Mouse (Mus musculus): Measurements from ENCODE around the gene Hspbp1. TPM values are rescaled to one million over a fixed set of nuclear protein-coding genes. Genes with fewer than 3 reads are reported as not detected.

The Hspbp1 gene
- 165 TPM in 2 replicates for polyA plus RNA-seq (2015; fragmentation: Nextera tagmentation; extraction: Ambion mirVana)

- ATAC-seq (replicated peaks): peak; percentile 98
- Histone ChIP-seq H3K9ac (peak within 1 kb of the TSS; percentile 55), H3K9me3 (no peaks in the 10 kb centered on the region), H3K4me1 (peaks cover 12% of the 10 kb centered on the region), H3K27me3 (replicated peaks) (no peaks in the 10 kb centered on the region), H3K4me3 (peak within 1 kb of the TSS; percentile 70), H3K27ac (peak within 1 kb of the TSS; percentile 82), H3K36me3 (replicated peaks) (peaks cover 17% of the 10 kb centered on the region; the same call in 1 of the 2 replicates), H3K4me2 (peak within 1 kb of the TSS; percentile 98)
- under 1% methylated on average over 32 of the region's 32 CpGs for WGBS
Measured at GRCm38 (mm10) chr7:4684632-4685417, at the start of gene Hspbp1. TSS of gene Hspbp1 (minus strand) at chr7:4685068.

DNA sequence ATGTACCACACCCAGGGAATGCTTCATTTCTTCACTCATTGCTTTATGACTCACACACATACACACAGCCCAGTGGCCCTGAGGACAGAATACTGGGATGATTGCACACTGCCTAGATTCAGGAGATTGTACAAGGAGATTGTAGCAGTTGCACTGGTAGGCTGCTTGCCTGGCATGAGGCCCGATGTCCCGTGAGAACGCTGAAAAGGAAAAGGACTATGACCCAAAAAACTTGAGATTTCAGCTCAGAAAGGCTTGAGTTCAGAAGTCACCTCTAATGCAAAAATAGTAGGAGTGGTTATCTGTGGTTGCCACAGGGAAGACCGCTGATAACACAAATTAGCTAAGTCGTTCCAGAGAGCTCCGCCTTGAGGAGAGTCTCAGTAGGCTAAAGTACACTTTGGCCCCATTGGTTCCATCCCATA, 48.1 kb upstream of the Hspbp1 start:
- no peaks in the 10 kb centered on the region for H3K4me1 ChIP-seq
- no peaks in the 10 kb centered on the region for H3K36me3 ChIP-seq (replicated peaks)
- no peak overlapping the region for H3K4me3 ChIP-seq
- H3K9me3 ChIP-seq: no peaks in the 10 kb centered on the region
- H3K9ac ChIP-seq: no peak overlapping the region
- H3K27ac ChIP-seq: no peak overlapping the region
- 76% methylated on average over 6 of the region's 6 CpGs for WGBS
- no peak for ATAC-seq (replicated peaks)
- no peaks in the 10 kb centered on the region for H3K27me3 ChIP-seq (replicated peaks)
- H3K4me2 ChIP-seq: no peak overlapping the region

DNA sequence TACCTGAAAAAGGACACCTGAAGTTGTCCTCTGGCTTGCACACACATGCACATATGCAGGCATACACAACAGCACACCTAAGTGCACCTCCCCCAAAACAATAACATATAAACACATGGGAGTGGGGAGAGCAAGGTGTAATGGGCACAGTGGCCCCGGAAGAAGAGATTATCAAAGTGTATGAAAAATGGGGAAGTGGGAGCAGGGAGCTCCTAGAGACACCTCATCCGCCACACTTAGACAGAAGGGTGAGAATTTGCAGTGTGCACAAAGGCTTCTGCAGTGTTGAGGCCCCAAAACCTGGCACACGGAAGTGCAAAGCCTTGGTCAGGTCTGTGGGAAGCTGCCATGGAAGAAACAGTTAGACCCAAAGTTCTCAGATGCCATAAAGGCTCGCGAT, 46.2 kb upstream of the Hspbp1 start:
- ATAC-seq (replicated peaks): no peak
- Histone ChIP-seq H3K4me3 (no peak overlapping the region), H3K27me3 (replicated peaks) (no peaks in the 10 kb centered on the region), H3K4me1 (no peaks in the 10 kb centered on the region), H3K9me3 (no peaks in the 10 kb centered on the region), H3K9ac (no peak overlapping the region), H3K4me2 (no peak overlapping the region), H3K27ac (no peak overlapping the region), H3K36me3 (replicated peaks) (no peaks in the 10 kb centered on the region)
- WGBS: 85% methylated on average over 5 of the region's 5 CpGs

DNA sequence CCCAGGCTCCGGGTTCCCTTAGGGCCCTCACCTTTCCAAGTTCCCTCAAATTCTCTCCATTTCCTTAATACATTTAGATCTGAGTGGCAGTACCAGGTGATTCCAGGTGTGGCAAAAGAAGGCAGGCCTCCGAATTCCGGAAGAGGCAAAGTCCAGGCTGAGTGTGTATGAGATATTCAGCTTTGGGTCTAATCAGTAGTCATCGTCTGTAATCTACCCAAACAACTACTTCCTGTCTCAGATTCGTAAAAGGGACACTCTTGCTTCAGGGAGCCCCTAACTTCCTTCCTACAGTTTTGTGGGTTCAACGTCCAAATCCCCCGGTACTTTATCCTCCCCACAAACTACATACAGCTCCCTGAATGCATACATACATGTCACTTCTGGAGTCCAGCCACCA, 40.3 kb upstream of the Hspbp1 start, which contains the start of gene Tmem150b:
Gene Tmem150b, minus strand, starts transcription at position 81 of the 400 bp plus-strand sequence.
- Histone ChIP-seq H3K4me1 (no peaks in the 10 kb centered on the region; the same call in 1 of the 2 replicates), H3K36me3 (replicated peaks) (no peaks in the 10 kb centered on the region), H3K27ac (no peak within 1 kb of the TSS), H3K27me3 (replicated peaks) (no peaks in the 10 kb centered on the region), H3K4me2 (no peak within 1 kb of the TSS), H3K9me3 (no peaks in the 10 kb centered on the region), H3K9ac (no peak within 1 kb of the TSS), H3K4me3 (no peak within 1 kb of the TSS)
- ATAC-seq (replicated peaks): no peak
- 85% methylated on average over 7 of the region's 7 CpGs for WGBS

DNA sequence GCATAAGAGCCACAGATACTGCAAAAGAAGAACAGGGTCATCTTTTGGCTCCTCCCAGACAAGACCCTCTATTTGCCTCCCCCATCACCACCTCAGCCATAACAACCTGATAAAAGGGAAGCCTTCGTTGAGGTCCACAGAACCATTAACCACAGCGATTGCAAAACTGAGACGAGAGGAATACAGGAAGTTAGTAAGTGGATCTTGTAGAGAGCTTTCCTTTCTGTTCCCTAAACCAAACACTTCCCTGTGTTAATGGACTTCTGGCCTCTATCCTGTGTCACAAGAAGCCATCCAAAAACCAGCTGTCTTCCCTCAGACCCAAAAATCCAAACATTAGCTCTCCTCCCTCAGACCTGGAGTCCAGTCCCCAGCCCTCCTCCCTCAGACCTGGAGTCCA, 39.5 kb upstream of the Hspbp1 start:
- Histone ChIP-seq H3K4me1 (no peaks in the 10 kb centered on the region; the same call in 1 of the 2 replicates), H3K9me3 (no peaks in the 10 kb centered on the region), H3K9ac (no peak overlapping the region), H3K36me3 (replicated peaks) (no peaks in the 10 kb centered on the region), H3K27me3 (replicated peaks) (no peaks in the 10 kb centered on the region), H3K27ac (no peak overlapping the region), H3K4me3 (no peak overlapping the region), H3K4me2 (no peak overlapping the region)
- WGBS: 84% methylated on average over 3 of the region's 3 CpGs
- ATAC-seq (replicated peaks): no peak

DNA sequence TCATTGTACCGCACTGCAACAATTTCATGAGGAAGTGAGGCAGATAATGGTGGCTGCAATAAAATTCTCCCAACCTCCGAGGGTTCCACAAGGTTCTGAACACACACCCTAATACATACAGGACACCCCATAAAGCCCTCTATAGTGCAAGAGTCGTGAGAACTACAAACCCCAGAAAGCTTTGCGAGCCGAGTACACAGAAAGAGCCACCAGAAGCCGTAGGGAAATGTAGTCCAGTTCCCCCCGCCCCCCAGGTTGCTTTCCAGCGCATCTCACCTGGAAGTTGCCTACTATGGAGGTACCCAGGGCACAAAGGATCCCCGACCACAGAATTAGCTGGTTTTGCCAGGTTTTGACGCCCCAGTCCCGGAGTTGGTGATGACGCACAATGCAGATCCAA, 38.6 kb upstream of the Hspbp1 start:
- H3K9ac ChIP-seq: 0 out of 2 replicates have a peak overlapping the region, but pooled peaks have one; percentile 35
- 41% methylated on average over 12 of the region's 12 CpGs for WGBS
- H3K4me3 ChIP-seq: peak overlapping the region; percentile 26
- ATAC-seq (replicated peaks): peak; percentile 86
- no peaks in the 10 kb centered on the region; the same call in 1 of the 2 replicates for H3K4me1 ChIP-seq
- no peaks in the 10 kb centered on the region for H3K36me3 ChIP-seq (replicated peaks)
- no peaks in the 10 kb centered on the region for H3K27me3 ChIP-seq (replicated peaks)
- no peaks in the 10 kb centered on the region for H3K9me3 ChIP-seq
- peak overlapping the region; percentile 50 for H3K4me2 ChIP-seq
- no peak overlapping the region for H3K27ac ChIP-seq

DNA sequence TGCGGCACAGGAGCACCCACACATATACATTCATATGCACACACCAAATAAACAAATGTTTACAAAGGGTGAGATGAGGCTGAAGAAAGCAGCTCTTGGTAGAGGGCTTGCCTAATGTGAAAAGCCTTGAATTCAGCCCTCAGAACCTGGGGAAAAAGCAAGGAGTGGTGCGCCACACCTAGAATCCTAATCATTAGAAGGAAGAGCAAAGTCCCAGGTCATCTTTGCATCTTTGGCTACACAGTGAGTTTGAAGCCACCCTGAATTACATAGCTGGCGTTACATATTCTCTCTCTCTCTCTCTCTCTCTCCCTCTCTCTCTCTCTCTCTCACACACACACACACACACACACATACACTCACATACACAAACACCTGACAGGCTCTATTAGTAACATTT, 34.4 kb upstream of the Hspbp1 start:
- 92% methylated on average over 3 of the region's 3 CpGs for WGBS
- ATAC-seq (replicated peaks): no peak
- H3K27ac ChIP-seq: no peak overlapping the region

GRCm38 (mm10) chr7:4716955-4717354, 32.1 kb upstream of the Hspbp1 start:
- ATAC-seq (replicated peaks): no peak
- Histone ChIP-seq H3K4me1 (no peaks in the 10 kb centered on the region), H3K4me2 (no peak overlapping the region), H3K9ac (no peak overlapping the region), H3K4me3 (no peak overlapping the region), H3K36me3 (replicated peaks) (peaks cover 31% of the 10 kb centered on the region), H3K27ac (no peak overlapping the region), H3K9me3 (no peaks in the 10 kb centered on the region), H3K27me3 (replicated peaks) (no peaks in the 10 kb centered on the region)
- WGBS: 74% methylated on average over 6 of the region's 6 CpGs

More for the DNA sequence above, 34.4 kb upstream of the Hspbp1 start:
- H3K36me3 ChIP-seq (replicated peaks): peaks cover 10% of the 10 kb centered on the region
- no peak overlapping the region for H3K9ac ChIP-seq
- H3K9me3 ChIP-seq: no peaks in the 10 kb centered on the region
- H3K4me2 ChIP-seq: no peak overlapping the region
- no peak overlapping the region for H3K4me3 ChIP-seq
- H3K4me1 ChIP-seq: no peaks in the 10 kb centered on the region; the same call in 1 of the 2 replicates
- H3K27me3 ChIP-seq (replicated peaks): no peaks in the 10 kb centered on the region

DNA sequence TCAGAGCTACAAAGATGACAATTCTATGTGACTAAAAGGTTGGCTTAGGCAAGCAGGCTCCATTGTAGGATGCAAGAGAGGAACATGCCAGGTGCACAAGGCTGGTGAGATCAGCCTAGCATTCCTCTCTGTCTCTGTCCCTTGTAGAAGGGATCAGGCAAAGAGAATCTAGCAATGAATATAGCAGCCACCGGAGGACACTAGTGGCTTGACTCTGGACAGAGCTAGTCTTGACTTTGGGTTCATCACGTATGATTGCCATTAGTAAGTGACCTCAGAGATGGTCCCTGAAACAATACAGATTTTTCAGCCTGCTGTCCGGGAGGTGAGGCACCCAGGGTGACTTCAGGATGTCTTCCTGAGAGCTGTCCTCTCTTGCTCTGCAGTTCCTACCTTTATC, 27.7 kb upstream of the Hspbp1 start:
- no peaks in the 10 kb centered on the region for H3K4me1 ChIP-seq
- WGBS: 82% methylated on average over 3 of the region's 3 CpGs
- H3K4me3 ChIP-seq: no peak overlapping the region
- H3K4me2 ChIP-seq: no peak overlapping the region
- no peaks in the 10 kb centered on the region for H3K9me3 ChIP-seq
- H3K9ac ChIP-seq: no peak overlapping the region
- no peak for ATAC-seq (replicated peaks)
- peaks cover 67% of the 10 kb centered on the region for H3K36me3 ChIP-seq (replicated peaks)
- no peak overlapping the region for H3K27ac ChIP-seq
- no peaks in the 10 kb centered on the region for H3K27me3 ChIP-seq (replicated peaks)

DNA sequence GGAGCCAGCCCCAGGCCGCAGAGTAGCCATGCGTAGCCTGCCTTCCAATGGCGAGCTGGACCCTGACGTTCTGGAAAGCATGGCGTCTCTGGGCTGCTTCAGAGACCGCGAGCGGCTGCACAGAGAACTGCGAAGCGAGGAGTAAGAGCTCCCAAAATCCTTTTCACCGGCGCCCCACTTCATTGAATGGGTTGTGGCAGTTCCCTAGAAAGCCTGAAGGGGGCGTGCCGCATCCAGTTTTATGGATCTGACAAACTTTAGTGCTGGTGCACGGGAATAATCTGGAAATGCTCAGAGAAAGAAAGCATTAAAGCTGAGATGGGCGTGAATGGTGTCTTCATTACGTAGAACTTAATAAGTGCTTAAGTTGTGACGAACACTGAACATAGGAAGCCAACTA, 20.2 kb upstream of the Hspbp1 start:
- Histone ChIP-seq H3K4me1 (no peaks in the 10 kb centered on the region), H3K4me2 (no peak overlapping the region), H3K9me3 (no peaks in the 10 kb centered on the region), H3K4me3 (no peak overlapping the region), H3K27ac (no peak overlapping the region), H3K27me3 (replicated peaks) (no peaks in the 10 kb centered on the region), H3K9ac (no peak overlapping the region), H3K36me3 (replicated peaks) (peaks cover 57% of the 10 kb centered on the region)
- no peak for ATAC-seq (replicated peaks)
- WGBS: 26% methylated on average over 18 of the region's 18 CpGs

GRCm38 (mm10) chr7:4703195-4703594, 18.3 kb upstream of the Hspbp1 start:
- Histone ChIP-seq H3K27me3 (replicated peaks) (no peaks in the 10 kb centered on the region), H3K36me3 (replicated peaks) (peaks cover 52% of the 10 kb centered on the region), H3K4me1 (no peaks in the 10 kb centered on the region), H3K9ac (no peak overlapping the region), H3K27ac (no peak overlapping the region), H3K9me3 (no peaks in the 10 kb centered on the region), H3K4me2 (no peak overlapping the region), H3K4me3 (no peak overlapping the region)
- no peak for ATAC-seq (replicated peaks)
- 94% methylated on average over 7 of the region's 7 CpGs for WGBS

GRCm38 (mm10) chr7:4702334-4702733, 17.5 kb upstream of the Hspbp1 start:
- no peak for ATAC-seq (replicated peaks)
- Histone ChIP-seq H3K36me3 (replicated peaks) (peaks cover 50% of the 10 kb centered on the region), H3K27ac (no peak overlapping the region)

DNA sequence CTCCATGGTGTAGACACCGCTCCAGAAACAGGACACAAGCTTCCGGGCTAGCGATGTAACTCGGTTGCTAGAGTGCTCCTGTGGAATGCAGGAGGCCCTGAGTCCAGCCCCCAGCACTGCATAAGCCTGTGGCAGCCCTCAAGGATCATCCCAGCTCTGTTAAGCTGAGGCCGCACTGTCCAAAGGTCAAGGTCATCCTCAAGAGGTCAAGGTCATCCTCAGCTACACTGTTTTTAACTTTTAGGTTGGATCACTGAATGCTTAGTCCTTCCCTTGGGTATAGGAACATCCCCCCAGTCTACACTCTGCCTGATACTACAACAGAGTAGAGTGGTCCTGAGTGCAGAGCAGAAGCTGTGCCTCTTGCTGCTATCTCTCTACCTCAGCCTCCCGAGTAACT, 8.1 kb upstream of the Hspbp1 start:
- Histone ChIP-seq H3K9ac (no peak overlapping the region), H3K9me3 (no peaks in the 10 kb centered on the region), H3K27me3 (replicated peaks) (no peaks in the 10 kb centered on the region), H3K36me3 (replicated peaks) (peaks cover 42% of the 10 kb centered on the region), H3K4me2 (no peak overlapping the region), H3K27ac (no peak overlapping the region), H3K4me3 (no peak overlapping the region), H3K4me1 (peaks cover 19% of the 10 kb centered on the region)
- ATAC-seq (replicated peaks): no peak
- WGBS: 74% methylated on average over 6 of the region's 6 CpGs

More at GRCm38 (mm10) chr7:4702334-4702733, 17.5 kb upstream of the Hspbp1 start:
- Histone ChIP-seq H3K4me3 (no peak overlapping the region), H3K4me1 (no peaks in the 10 kb centered on the region), H3K9ac (no peak overlapping the region), H3K4me2 (no peak overlapping the region), H3K9me3 (no peaks in the 10 kb centered on the region), H3K27me3 (replicated peaks) (no peaks in the 10 kb centered on the region)
- 34% methylated on average over 8 of the region's 8 CpGs for WGBS
